Mouse (Mus musculus) stomach, embryonic 14.5 days (tissue): ENCODE results near the gene Egfem1. TPM values are rescaled to one million over a fixed set of nuclear protein-coding genes. Genes with fewer than 3 reads are reported as not detected.

Experiments
- ATAC-seq: fragments of 200-750 bp; cut with Nextera tagmentation; 2 replicates; pipeline ENCODE4 v1.8.0; 2017; ENCODE audit warnings: low read depth, moderate TSS enrichment; ENCODE audit not compliant: insufficient number of reproducible peaks, insufficient read depth, low FRiP score
- H3K27ac ChIP-seq: fragments of 300-500 bp; sonication (generic); 2 replicates; pipeline ENCODE4 v1.5.1; 2014; ENCODE audit warnings: mild to moderate bottlenecking, low read length, moderate library complexity, mixed read lengths
- H3K27me3 ChIP-seq: fragments of 300-500 bp; sonication (generic); 2 replicates; pipeline ENCODE4 v1.6.1; 2014; ENCODE audit warnings: low read length, control low read depth, mixed read lengths; ENCODE audit not compliant: control insufficient read depth, insufficient read depth
- H3K36me3 ChIP-seq: fragments of 300-500 bp; sonication (generic); 2 replicates; pipeline ENCODE4 v1.6.1; 2014; ENCODE audit warnings: mild to moderate bottlenecking, control low read depth, low read length, moderate library complexity, mixed read lengths; ENCODE audit not compliant: control insufficient read depth, insufficient read depth
- H3K4me1 ChIP-seq: fragments of 300-500 bp; sonication (generic); 2 replicates; pipeline ENCODE4 v1.6.1; 2014; ENCODE audit warnings: low read length, control low read depth, mixed read lengths; ENCODE audit not compliant: control insufficient read depth, insufficient read depth
- H3K4me2 ChIP-seq: fragments of 300-500 bp; sonication (generic); replicated peaks from 2 replicates; pipeline ENCODE4 v1.6.1; 2014; ENCODE audit warnings: low read depth, low read length, control low read depth
- H3K4me3 ChIP-seq: fragments of 300-500 bp; sonication (generic); 2 replicates; pipeline ENCODE4 v1.5.1; 2014; ENCODE audit warnings: low read depth, low read length, control low read depth
- H3K9ac ChIP-seq: fragments of 300-500 bp; sonication (generic); replicated peaks from 2 replicates; pipeline ENCODE4 v1.6.1; 2014; ENCODE audit warnings: low read depth, mild to moderate bottlenecking, control low read depth, low read length, moderate library complexity, mixed read lengths
- H3K9me3 ChIP-seq: fragments of 300-500 bp; sonication (generic); 2 replicates; pipeline ENCODE4 v1.6.1; 2016; ENCODE audit warnings: low read depth, low read length, control low read depth; ENCODE audit not compliant: control insufficient read depth
- WGBS: fragments of 180-500 bp; shearing (Covaris S2); extraction: QIAGEN DNeasy Blood & Tissue Kit; methylation state at CpG from one replicate; pipeline ENCODE4 v1.1.7; 2014; 5-methylcytosine and 5-hydroxymethylcytosine counted together
- polyA plus RNA-seq: library from polyadenylated mRNA; unstranded; fragments of >200 nt; fragmentation: Nextera tagmentation; extraction: Ambion mirVana; gene quantifications from 2 replicates; pipeline ENCODE4 v1.2.1, GENCODE M21; 2014

Egfem1 gene
- polyA plus RNA-seq, 1 experiment from 2014 or later, result 0.41 TPM

DNA sequence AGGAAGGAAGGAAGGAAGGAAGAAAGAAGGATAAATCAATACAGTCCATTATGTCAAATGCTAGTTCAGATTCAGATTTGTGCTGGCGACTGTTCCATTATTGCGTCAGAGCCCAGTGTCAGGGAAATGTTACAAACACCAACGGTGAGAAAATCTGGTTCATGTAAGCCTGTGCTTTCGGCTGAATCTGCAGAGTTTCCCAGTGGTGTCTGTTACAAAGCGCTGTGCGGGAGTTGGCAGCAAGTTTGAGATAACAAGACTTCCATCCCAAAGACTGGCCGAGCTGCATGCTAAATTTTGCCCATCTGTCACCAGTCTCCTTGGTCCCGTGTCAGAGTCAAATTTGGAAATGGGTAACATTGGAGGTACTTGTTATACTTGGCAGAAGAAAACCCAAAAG is 118.8 kb downstream of the Egfem1 start:
- no peak for ATAC-seq
- Histone ChIP-seq H3K4me2 (no peak overlapping the region), H3K4me3 (no peak overlapping the region), H3K36me3 (no peaks in the 10 kb centered on the region), H3K27me3 (no peaks in the 10 kb centered on the region), H3K9me3 (no peaks in the 10 kb centered on the region), H3K9ac (no peak overlapping the region), H3K27ac (no peak overlapping the region), H3K4me1 (no peaks in the 10 kb centered on the region)
- WGBS, result 56% methylated on average over 8 of the region's 8 CpGs

DNA sequence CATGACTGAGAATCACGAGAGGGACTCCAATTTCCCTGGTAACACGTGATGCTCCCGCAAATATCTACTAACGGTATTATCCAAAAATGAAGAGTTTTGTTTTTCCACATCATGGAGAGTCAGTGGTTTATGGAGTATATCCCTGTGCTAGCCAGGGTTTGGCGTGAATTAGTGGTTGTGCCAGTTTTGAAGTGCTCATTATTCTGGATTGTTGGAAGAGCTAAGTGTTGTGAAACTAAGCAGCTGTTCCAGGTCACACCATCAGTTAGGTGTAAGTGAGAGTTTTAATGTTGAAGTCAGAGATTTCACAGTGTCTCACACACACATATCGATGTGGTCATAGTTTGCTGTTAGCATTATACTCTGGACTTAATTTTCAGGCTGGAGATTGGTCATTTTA is 120.7 kb downstream of the Egfem1 start:
- Histone ChIP-seq H3K27me3 (no peaks in the 10 kb centered on the region), H3K36me3 (no peaks in the 10 kb centered on the region), H3K4me1 (no peaks in the 10 kb centered on the region), H3K4me2 (no peak overlapping the region), H3K4me3 (no peak overlapping the region), H3K27ac (no peak overlapping the region), H3K9me3 (no peaks in the 10 kb centered on the region), H3K9ac (no peak overlapping the region)
- ATAC-seq, result no peak
- 88% methylated on average over 6 of the region's 6 CpGs for WGBS

DNA sequence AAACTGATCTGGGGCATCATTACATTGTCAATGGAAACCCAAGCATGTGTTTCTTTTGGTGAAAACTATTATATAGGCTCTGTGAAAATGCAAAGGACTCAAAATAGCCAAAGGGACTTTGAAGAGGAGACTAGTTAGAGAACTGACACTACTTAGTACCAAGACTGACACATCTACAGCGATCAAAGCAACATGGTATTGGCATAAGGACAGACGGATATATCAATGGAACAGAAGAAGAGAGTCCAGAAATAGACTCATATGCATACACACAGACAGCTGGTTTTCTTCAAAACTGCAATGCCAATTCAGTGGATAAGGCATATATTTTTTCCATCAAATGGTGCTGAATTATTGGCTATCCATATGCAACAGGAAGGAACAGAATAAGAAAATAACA is 140.6 kb downstream of the Egfem1 start:
- WGBS, result 86% methylated on average over 2 of the region's 2 CpGs
- H3K4me2 ChIP-seq, result no peak overlapping the region
- H3K4me3 ChIP-seq, result no peak overlapping the region
- H3K9ac ChIP-seq, result no peak overlapping the region
- ATAC-seq, result no peak
- H3K27ac ChIP-seq, result no peak overlapping the region
- H3K9me3 ChIP-seq, result no peaks in the 10 kb centered on the region
- H3K4me1 ChIP-seq, result no peaks in the 10 kb centered on the region
- H3K36me3 ChIP-seq, result no peaks in the 10 kb centered on the region
- H3K27me3 ChIP-seq, result no peaks in the 10 kb centered on the region

DNA sequence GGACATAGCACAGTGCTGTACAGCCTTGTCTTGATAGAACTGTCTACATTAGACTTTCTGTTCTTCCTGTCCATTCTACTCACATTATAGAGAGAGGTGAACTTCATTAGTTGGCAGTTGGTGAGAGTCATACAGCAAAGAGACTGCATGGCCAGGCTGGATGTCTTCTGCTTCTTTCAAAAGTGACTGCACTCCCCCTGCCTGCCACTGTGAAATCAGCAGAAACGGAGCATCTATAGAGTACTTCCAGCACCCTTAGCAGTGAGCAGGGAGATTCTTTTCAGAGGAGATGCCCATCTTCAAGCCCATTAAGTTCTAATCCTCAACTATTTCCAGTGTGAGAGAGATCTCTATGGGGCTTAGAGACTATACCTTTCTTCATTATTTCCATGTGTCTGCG is 147.9 kb downstream of the Egfem1 start:
- Histone ChIP-seq H3K4me3 (no peak overlapping the region), H3K4me2 (no peak overlapping the region), H3K27ac (no peak overlapping the region), H3K9ac (no peak overlapping the region), H3K9me3 (no peaks in the 10 kb centered on the region), H3K27me3 (no peaks in the 10 kb centered on the region), H3K4me1 (no peaks in the 10 kb centered on the region), H3K36me3 (no peaks in the 10 kb centered on the region)
- WGBS, result 59% methylated on average over 2 of the region's 2 CpGs
- no peak for ATAC-seq

DNA sequence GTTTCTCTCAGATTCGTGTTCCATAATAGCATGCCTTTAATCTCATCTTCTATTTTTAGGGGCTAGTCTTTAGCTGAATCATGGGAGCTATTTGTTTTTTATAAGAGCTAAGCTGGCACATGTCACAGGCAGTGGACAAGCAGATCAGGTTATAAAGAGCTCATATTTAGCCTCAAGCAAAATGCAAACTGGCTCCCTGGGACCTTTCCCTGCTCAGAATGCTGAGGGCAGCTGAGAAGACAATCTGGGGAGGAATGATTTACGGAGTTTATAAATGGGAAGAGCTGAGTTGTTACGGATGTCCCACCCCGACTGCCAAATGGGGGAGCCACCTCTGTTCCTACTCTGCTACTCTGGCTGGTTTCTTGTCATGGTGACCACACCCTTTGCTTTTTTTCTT is 153.7 kb downstream of the Egfem1 start:
- H3K4me3 ChIP-seq, result no peak overlapping the region
- ATAC-seq, result no peak
- no peaks in the 10 kb centered on the region for H3K4me1 ChIP-seq
- no peaks in the 10 kb centered on the region for H3K27me3 ChIP-seq
- 40% methylated on average over 4 of the region's 4 CpGs for WGBS
- H3K36me3 ChIP-seq, result no peaks in the 10 kb centered on the region
- H3K4me2 ChIP-seq, result no peak overlapping the region
- no peaks in the 10 kb centered on the region for H3K9me3 ChIP-seq
- H3K9ac ChIP-seq, result no peak overlapping the region
- H3K27ac ChIP-seq, result no peak overlapping the region

DNA sequence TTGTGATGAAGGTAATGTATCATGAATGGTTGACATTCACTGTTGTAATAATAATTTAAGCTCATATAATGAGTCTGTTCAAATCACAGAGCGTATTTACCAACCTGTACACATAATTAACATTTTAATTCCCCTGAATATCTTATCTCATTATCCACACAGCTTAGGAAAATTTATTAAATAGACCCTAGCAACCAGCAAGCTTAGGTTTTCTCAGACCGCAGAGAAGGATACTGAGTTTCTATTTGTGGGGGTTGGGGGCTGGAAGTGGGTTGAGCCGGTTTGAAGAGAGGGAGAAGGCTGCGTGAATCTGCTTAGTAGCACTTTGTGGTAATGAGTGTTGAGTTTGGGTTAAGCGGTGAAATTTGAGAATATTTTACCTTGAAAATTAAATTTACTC is 154.7 kb downstream of the Egfem1 start:
- no peak overlapping the region for H3K27ac ChIP-seq
- H3K27me3 ChIP-seq, result no peaks in the 10 kb centered on the region
- H3K9ac ChIP-seq, result no peak overlapping the region
- no peaks in the 10 kb centered on the region for H3K4me1 ChIP-seq
- no peak for ATAC-seq
- no peak overlapping the region for H3K4me2 ChIP-seq
- H3K4me3 ChIP-seq, result no peak overlapping the region
- no peaks in the 10 kb centered on the region for H3K36me3 ChIP-seq
- H3K9me3 ChIP-seq, result no peaks in the 10 kb centered on the region
- WGBS, result 80% methylated on average over 5 of the region's 5 CpGs

DNA sequence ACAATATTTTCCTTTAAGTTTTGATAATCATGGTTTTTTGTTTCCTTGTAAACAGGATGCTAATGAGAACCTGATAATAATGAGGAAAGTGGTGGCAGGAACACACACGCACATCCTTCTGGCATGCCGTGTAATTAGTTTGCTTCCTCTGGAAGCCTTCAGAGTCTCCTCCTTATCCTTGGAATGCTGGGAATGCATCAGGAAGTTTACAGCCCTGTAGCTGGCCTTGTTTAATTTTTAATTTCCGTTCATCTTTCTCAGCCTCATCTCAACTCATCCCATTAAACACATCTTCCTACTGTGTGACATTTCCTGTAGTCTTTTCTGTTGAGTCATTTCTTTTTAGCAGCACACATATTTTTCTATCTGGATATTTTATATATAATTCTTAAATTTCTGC is 161.8 kb downstream of the Egfem1 start:
- Histone ChIP-seq H3K36me3 (no peaks in the 10 kb centered on the region), H3K9ac (no peak overlapping the region), H3K4me2 (no peak overlapping the region), H3K4me3 (no peak overlapping the region), H3K27me3 (no peaks in the 10 kb centered on the region), H3K4me1 (no peaks in the 10 kb centered on the region), H3K27ac (no peak overlapping the region), H3K9me3 (no peaks in the 10 kb centered on the region)
- ATAC-seq, result peak; percentile 28; the same call in 1 of the 2 replicates
- 11% methylated on average over 3 of the region's 3 CpGs for WGBS

DNA sequence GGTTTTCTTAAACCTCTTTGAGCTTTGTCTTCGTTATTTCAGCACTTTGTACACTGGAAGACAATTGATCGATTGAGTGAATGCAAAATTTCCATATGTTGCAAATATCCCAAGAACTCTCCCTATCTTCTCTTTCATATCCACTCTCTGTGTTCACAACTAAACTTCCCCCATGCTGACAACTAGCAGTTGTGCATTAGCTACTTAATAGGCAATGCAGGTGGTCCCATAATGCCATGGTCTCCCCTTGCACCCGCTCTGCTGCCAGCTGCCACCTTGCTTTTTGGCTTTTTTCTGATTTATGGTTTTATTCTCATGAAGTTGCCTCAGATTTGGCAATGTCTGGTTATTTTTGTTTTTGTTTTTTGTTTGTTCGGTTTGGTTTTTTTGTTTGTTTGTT is 209.8 kb downstream of the Egfem1 start:
- no peak overlapping the region for H3K4me2 ChIP-seq
- 88% methylated on average over 4 of the region's 4 CpGs for WGBS
- no peaks in the 10 kb centered on the region for H3K4me1 ChIP-seq
- H3K27me3 ChIP-seq, result no peaks in the 10 kb centered on the region
- no peak overlapping the region for H3K9ac ChIP-seq
- ATAC-seq, result no peak
- H3K4me3 ChIP-seq, result no peak overlapping the region
- no peaks in the 10 kb centered on the region for H3K9me3 ChIP-seq
- H3K36me3 ChIP-seq, result no peaks in the 10 kb centered on the region
- no peak overlapping the region for H3K27ac ChIP-seq

DNA sequence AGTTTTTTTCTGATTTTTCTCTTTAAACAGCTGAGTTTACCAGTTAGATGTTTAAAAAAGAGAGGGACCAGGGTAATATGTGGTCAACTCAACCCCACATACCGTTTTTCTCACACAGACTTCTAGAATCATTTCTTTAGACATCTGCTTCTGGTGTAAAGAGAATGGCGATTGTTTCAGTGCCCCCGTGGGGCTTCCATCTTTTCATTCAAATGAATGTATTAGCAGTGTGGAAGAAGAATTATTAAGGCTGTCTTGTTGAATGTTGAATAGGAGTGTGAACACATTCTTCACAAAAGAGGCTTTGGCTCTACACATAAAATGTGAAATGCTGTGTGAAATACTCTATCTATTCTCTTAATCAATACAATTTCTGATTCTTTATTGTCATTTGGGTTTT is 210.4 kb downstream of the Egfem1 start:
- H3K27ac ChIP-seq, result no peak overlapping the region
- H3K4me1 ChIP-seq, result no peaks in the 10 kb centered on the region
- 74% methylated on average over 3 of the region's 3 CpGs for WGBS
- H3K4me2 ChIP-seq, result no peak overlapping the region
- no peaks in the 10 kb centered on the region for H3K9me3 ChIP-seq
- no peaks in the 10 kb centered on the region for H3K36me3 ChIP-seq
- no peak for ATAC-seq
- no peak overlapping the region for H3K4me3 ChIP-seq
- H3K9ac ChIP-seq, result no peak overlapping the region
- no peaks in the 10 kb centered on the region for H3K27me3 ChIP-seq
